Mouse (Mus musculus): ENCODE measurements around the gene Timm8a2. TPM values are rescaled to one million over a fixed set of nuclear protein-coding genes. Genes with fewer than 3 reads are reported as not detected.

The Timm8a2 gene
- total RNA-seq (2021) (not detected), polyA plus RNA-seq (2012; rRNA removed) (0.32 TPM in 1 of 2 replicates, not detected in the other)
- long read RNA-seq, result 0 reads

GRCm38 (mm10) chr14:122034451-122034850 is at the start of gene Timm8a2:
TSS of gene Timm8a2 (plus strand) at chr14:122034674.
- TF ChIP-seq POLR2A (IDR thresholded peaks at IDR 0.05; ENCODE audit: insufficient read depth, low read depth, low read length) (no peak), CTCF (IDR thresholded peaks at IDR 0.05) (no peak), EP300 (IDR thresholded peaks at IDR 0.05; ENCODE audit: insufficient read depth, low read depth, low read length) (no peak)
- 80% methylated on average over 13 of the region's 13 CpGs for WGBS

GRCm38 (mm10) chr14:121985477-121985876 is 49.0 kb upstream of the Timm8a2 start:
- whole genome bisulfite sequencing, result 40% methylated on average over 3 of the region's 3 CpGs
- intact Hi-C loops (cut with DNase I), result no loop called here
- no peaks in the 10 kb centered on the region for H3K79me2 ChIP-seq (replicated peaks; ENCODE audit: control insufficient read depth, insufficient read depth, low read length)
- H3K4me1 ChIP-seq (ENCODE audit: control insufficient read depth, insufficient read depth, low read length), result peaks cover 3% of the 10 kb centered on the region
- peaks cover 2% of the 10 kb centered on the region; the same call in 1 of the 2 replicates for H3K36me3 ChIP-seq (ENCODE audit: control insufficient read depth, insufficient read depth, low read length)
- TF ChIP-seq POLR2A (IDR thresholded peaks at IDR 0.05; ENCODE audit: insufficient read depth, low read depth, low read length), result no peak
- TF ChIP-seq EP300 (IDR thresholded peaks at IDR 0.05; ENCODE audit: insufficient read depth, low read depth, low read length), result no peak
- no peak for TF ChIP-seq CTCF (IDR thresholded peaks at IDR 0.05)
- H3K9ac ChIP-seq (ENCODE audit: low read depth, low read length), result no peak overlapping the region
- no peak for DNase-seq
- no peaks in the 10 kb centered on the region for H3K27me3 ChIP-seq (ENCODE audit: control insufficient read depth, insufficient read depth, low read length)
- H3K27ac ChIP-seq, result no peak overlapping the region
- no peak overlapping the region for H3K4me3 ChIP-seq

More at GRCm38 (mm10) chr14:122034451-122034850, at the start of gene Timm8a2:
- Histone ChIP-seq H3K27ac (no peak within 1 kb of the TSS), H3K4me1 (ENCODE audit: control insufficient read depth, insufficient read depth, low read length) (no peaks in the 10 kb centered on the region; the same call in 1 of the 2 replicates), H3K9ac (ENCODE audit: low read depth, low read length) (no peak within 1 kb of the TSS), H3K36me3 (ENCODE audit: control insufficient read depth, insufficient read depth, low read length) (no peaks in the 10 kb centered on the region), H3K4me3 (no peak within 1 kb of the TSS), H3K79me2 (replicated peaks; ENCODE audit: control insufficient read depth, insufficient read depth, low read length) (no peaks in the 10 kb centered on the region), H3K27me3 (ENCODE audit: control insufficient read depth, insufficient read depth, low read length) (no peaks in the 10 kb centered on the region)
- no peak for DNase-seq
- intact Hi-C loops (cut with DNase I), result no loop called here

GRCm38 (mm10) chr14:121986028-121986427 is 48.4 kb upstream of the Timm8a2 start:
- H3K9ac ChIP-seq (ENCODE audit: low read depth, low read length), result no peak overlapping the region
- no peak for TF ChIP-seq CTCF (IDR thresholded peaks at IDR 0.05)
- TF ChIP-seq POLR2A (IDR thresholded peaks at IDR 0.05; ENCODE audit: insufficient read depth, low read depth, low read length), result no peak
- no peak for TF ChIP-seq EP300 (IDR thresholded peaks at IDR 0.05; ENCODE audit: insufficient read depth, low read depth, low read length)
- intact Hi-C loops (cut with DNase I), result no loop called here
- WGBS, result 55% methylated on average over 6 of the region's 6 CpGs
- no peak overlapping the region for H3K4me3 ChIP-seq
- no peak overlapping the region for H3K27ac ChIP-seq
- H3K27me3 ChIP-seq (ENCODE audit: control insufficient read depth, insufficient read depth, low read length), result no peaks in the 10 kb centered on the region
- peaks cover 2% of the 10 kb centered on the region; the same call in 1 of the 2 replicates for H3K36me3 ChIP-seq (ENCODE audit: control insufficient read depth, insufficient read depth, low read length)
- H3K79me2 ChIP-seq (replicated peaks; ENCODE audit: control insufficient read depth, insufficient read depth, low read length), result no peaks in the 10 kb centered on the region
- peaks cover 3% of the 10 kb centered on the region for H3K4me1 ChIP-seq (ENCODE audit: control insufficient read depth, insufficient read depth, low read length)
- no peak for DNase-seq

GRCm38 (mm10) chr14:121987287-121987686 is 47.2 kb upstream of the Timm8a2 start:
- Histone ChIP-seq H3K9ac (ENCODE audit: low read depth, low read length) (no peak overlapping the region), H3K27ac (no peak overlapping the region), H3K4me1 (ENCODE audit: control insufficient read depth, insufficient read depth, low read length) (peaks cover 4% of the 10 kb centered on the region), H3K36me3 (ENCODE audit: control insufficient read depth, insufficient read depth, low read length) (peaks cover 2% of the 10 kb centered on the region; the same call in 1 of the 2 replicates), H3K4me3 (no peak overlapping the region), H3K27me3 (ENCODE audit: control insufficient read depth, insufficient read depth, low read length) (no peaks in the 10 kb centered on the region), H3K79me2 (replicated peaks; ENCODE audit: control insufficient read depth, insufficient read depth, low read length) (no peaks in the 10 kb centered on the region)
- DNase-seq, result no peak
- no peak for TF ChIP-seq POLR2A (IDR thresholded peaks at IDR 0.05; ENCODE audit: insufficient read depth, low read depth, low read length)
- no peak for TF ChIP-seq EP300 (IDR thresholded peaks at IDR 0.05; ENCODE audit: insufficient read depth, low read depth, low read length)
- no peak for TF ChIP-seq CTCF (IDR thresholded peaks at IDR 0.05)
- intact Hi-C loops (cut with DNase I), result no loop called here
- 81% methylated on average over 1 of the region's 1 CpGs for WGBS

- no peaks in the 10 kb centered on the region for H3K79me2 ChIP-seq (replicated peaks; ENCODE audit: control insufficient read depth, insufficient read depth, low read length)
- DNase-seq, result no peak
- no peak for TF ChIP-seq CTCF (IDR thresholded peaks at IDR 0.05)
- TF ChIP-seq POLR2A (IDR thresholded peaks at IDR 0.05; ENCODE audit: insufficient read depth, low read depth, low read length), result no peak
- TF ChIP-seq EP300 (IDR thresholded peaks at IDR 0.05; ENCODE audit: insufficient read depth, low read depth, low read length), result no peak
- 73% methylated on average over 4 of the region's 4 CpGs for WGBS
- H3K36me3 ChIP-seq (ENCODE audit: control insufficient read depth, insufficient read depth, low read length), result peaks cover 1% of the 10 kb centered on the region; the same call in 1 of the 2 replicates
- H3K27ac ChIP-seq, result no peak overlapping the region
- H3K9ac ChIP-seq (ENCODE audit: low read depth, low read length), result no peak overlapping the region
- no peaks in the 10 kb centered on the region for H3K27me3 ChIP-seq (ENCODE audit: control insufficient read depth, insufficient read depth, low read length)
- H3K4me1 ChIP-seq (ENCODE audit: control insufficient read depth, insufficient read depth, low read length), result peaks cover 6% of the 10 kb centered on the region
- H3K4me3 ChIP-seq, result no peak overlapping the region
- intact Hi-C loops (cut with DNase I), result no loop called here
Observed at GRCm38 (mm10) chr14:121987691-121988090, 46.8 kb upstream of the Timm8a2 start.

GRCm38 (mm10) chr14:121989331-121989730 is 45.1 kb upstream of the Timm8a2 start:
- intact Hi-C loops (cut with DNase I), result no loop called here
- DNase-seq, result no peak
- peaks cover 4% of the 10 kb centered on the region; the same call in 1 of the 2 replicates for H3K4me1 ChIP-seq (ENCODE audit: control insufficient read depth, insufficient read depth, low read length)

More at GRCm38 (mm10) chr14:121989331-121989730, 45.1 kb upstream of the Timm8a2 start:
- no peaks in the 10 kb centered on the region for H3K79me2 ChIP-seq (replicated peaks; ENCODE audit: control insufficient read depth, insufficient read depth, low read length)
- no peak overlapping the region for H3K9ac ChIP-seq (ENCODE audit: low read depth, low read length)
- H3K27me3 ChIP-seq (ENCODE audit: control insufficient read depth, insufficient read depth, low read length), result no peaks in the 10 kb centered on the region
- H3K36me3 ChIP-seq (ENCODE audit: control insufficient read depth, insufficient read depth, low read length), result no peaks in the 10 kb centered on the region
- TF ChIP-seq EP300 (IDR thresholded peaks at IDR 0.05; ENCODE audit: insufficient read depth, low read depth, low read length), result no peak
- no peak for TF ChIP-seq CTCF (IDR thresholded peaks at IDR 0.05)
- TF ChIP-seq POLR2A (IDR thresholded peaks at IDR 0.05; ENCODE audit: insufficient read depth, low read depth, low read length), result no peak
- no peak overlapping the region for H3K4me3 ChIP-seq
- 94% methylated on average over 3 of the region's 3 CpGs for WGBS
- H3K27ac ChIP-seq, result no peak overlapping the region

All from heart, adult 2 months (tissue).